Mouse (Mus musculus): ENCODE results near the gene Ptprd.
"Not testable (repeated sequence)": the region's sequence is repeated elsewhere in the genome, so short reads cannot be mapped to it uniquely, and the experiment has no call there.

- TF ChIP-seq CTCF (IDR thresholded peaks at IDR 0.05; ENCODE audit: control insufficient read depth, insufficient read depth, insufficient read length); USF1 (IDR thresholded peaks at IDR 0.05; ENCODE audit: low read depth); FOSL1 (IDR thresholded peaks at IDR 0.05; ENCODE audit: insufficient read depth, low read length, poor library complexity, severe bottlenecking); MYOG (IDR thresholded peaks at IDR 0.05; ENCODE audit: control insufficient read depth, extremely low read depth, insufficient read length); MAX (IDR thresholded peaks at IDR 0.05); CEBPB (IDR thresholded peaks at IDR 0.05; ENCODE audit: low read depth); MYOD1 (IDR thresholded peaks at IDR 0.05; ENCODE audit: control insufficient read depth, insufficient read length, low read depth): not testable (repeated sequence)
These were observed 2174.6 kb downstream of the Ptprd start for GRCm38 (mm10) chr4:76037178-76037577.
